23 mouse cellular contexts compared by ENCODE assay signal in genomic region chr1:182686231-182686630, GRCm38 (mm10).
DNase-seq lines count a peak whose midpoint lies in the region; ATAC-seq lines count a peak whose summit lies in the region.
"Had no signal": no experiment of that assay in that cellular context is flagged by ENCODE, and none has a peak within 500 bp of the region (broad histone marks: within the 10 kb centered on the region; RNA-seq: fewer than 3 reads in every experiment).

No protein-coding gene starts in this region.

- peaks cover 16% of the 10 kb centered on the region for H3K4me1 ChIP-seq in kidney, embryonic 15.5 days
- no peaks in the 10 kb centered on the region for H3K4me1 ChIP-seq in embryonic facial prominence, embryonic 14.5 days (ENCODE audit: control insufficient read depth, insufficient read depth, low read length)
- H3K4me1 ChIP-seq: midbrain, embryonic 12.5 days; stomach, embryonic 15.5 days had no signal

- peak; percentile 52; the same call in 1 of the 2 replicates for ATAC-seq in kidney, embryonic 15.5 days (replicated peaks; ENCODE audit: low FRiP score)
- peak; percentile 59; the same call in 1 of the 2 replicates for ATAC-seq in embryonic facial prominence, embryonic 14.5 days (ENCODE audit: low read depth)
- ATAC-seq: forebrain, embryonic 16.5 days had no signal

- no peaks in the 10 kb centered on the region for H3K9me3 ChIP-seq in kidney, embryonic 15.5 days (replicated peaks)
- H3K9me3 ChIP-seq in embryonic facial prominence, embryonic 14.5 days (ENCODE audit: control insufficient read depth, low read length), result peaks cover 5% of the 10 kb centered on the region; the same call in 1 of the 2 replicates
- H3K9me3 ChIP-seq: midbrain, embryonic 12.5 days; stomach, embryonic 15.5 days had no signal

- H3K9ac ChIP-seq in kidney, embryonic 15.5 days, result no peak overlapping the region
- no peak overlapping the region for H3K9ac ChIP-seq in embryonic facial prominence, embryonic 14.5 days (ENCODE audit: low read depth, low read length)
- H3K9ac ChIP-seq: midbrain, embryonic 12.5 days; stomach, embryonic 15.5 days had no signal

- no peak for DNase-seq in kidney, postnatal 14 days
- DNase-seq in embryonic facial prominence, embryonic 14.5 days (ENCODE audit: low spot score), result peak; percentile 64
- peak; percentile 66 to 74 for DNase-seq in thymus, adult 18-20 months
- peak; percentile 62 to 84 for DNase-seq in thymus, postnatal 36 days
- DNase-seq in heart, postnatal 10 days, result no peak
- DNase-seq in spleen, postnatal 14 days (ENCODE audit: low spot score in 2 of 2), result no peak
- DNase-seq: adrenal gland, postnatal 14 days; cerebellum, adult 8-10 months; cerebellum, postnatal 36 days; embryo, embryonic 11 days; gastrocnemius, postnatal 14 days; heart, adult 11 months; heart, postnatal 14 days; kidney, adult 11 months; kidney, postnatal 10 days; lung, adult 18-20 months; lung, postnatal 10 days; right cerebral cortex, postnatal 4 days had no signal

- no peaks in the 10 kb centered on the region for H3K27me3 ChIP-seq in kidney, embryonic 15.5 days
- H3K27me3 ChIP-seq in embryonic facial prominence, embryonic 14.5 days (replicated peaks; ENCODE audit: control insufficient read depth, insufficient read depth, low read length), result no peaks in the 10 kb centered on the region
- H3K27me3 ChIP-seq: midbrain, embryonic 12.5 days; stomach, embryonic 15.5 days had no signal

- no peak overlapping the region for H3K4me2 ChIP-seq in kidney, embryonic 15.5 days
- no peak overlapping the region for H3K4me2 ChIP-seq in embryonic facial prominence, embryonic 14.5 days (ENCODE audit: low read depth, low read length)
- H3K4me2 ChIP-seq: heart, embryonic 11.5 days; midbrain, embryonic 12.5 days; stomach, embryonic 15.5 days had no signal

- no peak overlapping the region for H3K4me3 ChIP-seq in kidney, embryonic 15.5 days (replicated peaks)
- no peak overlapping the region for H3K4me3 ChIP-seq in embryonic facial prominence, embryonic 14.5 days (ENCODE audit: low read depth, low read length)
- H3K4me3 ChIP-seq: midbrain, embryonic 12.5 days; stomach, embryonic 15.5 days had no signal

- peak overlapping the region; percentile 54 for H3K27ac ChIP-seq in kidney, embryonic 15.5 days
- no peak overlapping the region for H3K27ac ChIP-seq in embryonic facial prominence, embryonic 14.5 days (replicated peaks; ENCODE audit: low read depth, low read length)
- H3K27ac ChIP-seq: midbrain, embryonic 12.5 days; stomach, embryonic 15.5 days had no signal

- 22% methylated on average over 5 of the region's 5 CpGs for WGBS in kidney, embryonic 15.5 days
- 18% methylated on average over 5 of the region's 5 CpGs for WGBS in embryonic facial prominence, embryonic 14.5 days

- no peaks in the 10 kb centered on the region for H3K36me3 ChIP-seq in kidney, embryonic 15.5 days
- H3K36me3 ChIP-seq in embryonic facial prominence, embryonic 14.5 days (ENCODE audit: control insufficient read depth, insufficient read depth, low read length), result no peaks in the 10 kb centered on the region
- H3K36me3 ChIP-seq: midbrain, embryonic 12.5 days; stomach, embryonic 15.5 days had no signal

- intact Hi-C loops in heart, postnatal 10 days (cut with DNase I), result no loop called here

Comparison
In these comparisons a context has a peak if more than half of its experiments do, and no peak if none do; other contexts are left out.
1. DNase-seq: peak in embryonic facial prominence, embryonic 14.5 days (single experiment), thymus, adult 18-20 months (2 of 2) and thymus, postnatal 36 days (2 of 2); none in kidney, postnatal 14 days (single experiment), heart, postnatal 10 days (0 of 2) and spleen, postnatal 14 days (0 of 2).